Comparison of ENCODE assay signal across 8 mouse cellular contexts in genomic region chr1:191950611-191951010, GRCm38 (mm10). TPM values are rescaled to one million over a fixed set of nuclear protein-coding genes. Genes with fewer than 3 reads are reported as not detected.
"Had no signal": no experiment of that assay in that cellular context is flagged by ENCODE, and none has a peak within 500 bp of the region (broad histone marks: within the 10 kb centered on the region; RNA-seq: fewer than 3 reads in every experiment).

No protein-coding gene starts in this region.

- DNase-seq: kidney, adult 8-10 months; liver; liver, embryonic 13.5 days; liver, postnatal 0 days; retina, postnatal 1 day; right cerebral cortex, postnatal 14 days; thymus, postnatal 4 days had no signal

RNA-seq across cellular contexts. Expression of gene Rd3, which starts 26.6 kb away (rescaled TPM):
- total RNA-seq: megakaryocyte-erythroid progenitor cell, adult 5-6 weeks had no signal
